Mouse (Mus musculus): ENCODE results near the gene Ablim2. TPM values are rescaled to one million over a fixed set of nuclear protein-coding genes. Genes with fewer than 3 reads are reported as not detected.
A peak's percentile ranks its signal among the peaks of the same experiment; 100 is the strongest.

Gene Ablim2
- 0.74 and 0.91 TPM in 2 replicates for polyA plus RNA-seq (2015; fragmentation: Nextera tagmentation; extraction: Ambion mirVana)

DNA sequence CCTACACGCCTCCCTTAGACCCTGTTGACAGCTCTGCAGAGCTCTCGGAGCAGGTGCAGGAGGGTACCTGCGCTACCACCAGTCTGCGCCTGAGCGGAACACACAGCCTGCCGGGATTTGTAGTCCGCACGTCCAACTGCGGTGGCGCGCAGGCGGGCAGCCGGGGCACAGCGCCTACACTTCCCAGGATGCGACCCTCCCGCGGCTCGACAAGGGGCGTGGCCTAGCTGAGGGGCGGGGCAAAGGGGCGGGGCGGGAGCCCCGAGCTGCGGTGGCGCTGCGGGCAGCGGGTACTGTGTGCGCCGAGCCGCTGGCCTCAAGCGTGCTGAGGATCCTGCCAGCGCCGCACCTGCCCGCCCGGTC lies at the start of gene Ablim2:
Gene Ablim2 (plus strand): TSS at position 242 of the 363 bp plus-strand sequence.
- peak; percentile 97 for DNase-seq (ENCODE audit: low spot score)

- DNase-seq (ENCODE audit: low spot score), result no peak
Measured at GRCm38 (mm10) chr5:35710481-35710880, 47.2 kb upstream of the Ablim2 start.

GRCm38 (mm10) chr5:35710931-35711330 lies 46.7 kb upstream of the Ablim2 start:
- DNase-seq (ENCODE audit: low spot score), result no peak

DNA sequence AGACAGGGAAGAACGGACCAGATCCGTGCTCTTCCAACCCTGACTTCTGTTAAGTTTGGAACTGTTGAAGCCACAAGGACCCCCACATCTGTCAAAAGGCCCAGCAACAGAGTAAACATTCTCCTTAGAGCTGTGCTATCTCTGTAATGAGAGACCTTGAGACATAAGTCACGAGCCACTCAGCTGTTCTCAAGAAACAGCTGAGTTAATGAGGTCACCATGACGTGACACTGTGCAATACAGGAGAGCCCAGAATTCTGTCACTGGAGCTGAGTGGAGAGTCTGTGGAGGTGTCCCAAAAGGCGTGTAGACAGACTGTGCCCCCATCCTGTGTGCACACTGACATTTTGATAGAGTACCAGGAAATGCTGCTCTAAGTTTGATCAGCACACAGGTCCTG lies 45.2 kb upstream of the Ablim2 start:
- no peak for DNase-seq (ENCODE audit: low spot score)

- peak; percentile 79 for DNase-seq (ENCODE audit: low spot score)
Measured at GRCm38 (mm10) chr5:35713649-35714354, 43.9 kb upstream of the Ablim2 start.

GRCm38 (mm10) chr5:35717455-35717854 lies 40.2 kb upstream of the Ablim2 start:
- DNase-seq (ENCODE audit: low spot score), result no peak

DNA sequence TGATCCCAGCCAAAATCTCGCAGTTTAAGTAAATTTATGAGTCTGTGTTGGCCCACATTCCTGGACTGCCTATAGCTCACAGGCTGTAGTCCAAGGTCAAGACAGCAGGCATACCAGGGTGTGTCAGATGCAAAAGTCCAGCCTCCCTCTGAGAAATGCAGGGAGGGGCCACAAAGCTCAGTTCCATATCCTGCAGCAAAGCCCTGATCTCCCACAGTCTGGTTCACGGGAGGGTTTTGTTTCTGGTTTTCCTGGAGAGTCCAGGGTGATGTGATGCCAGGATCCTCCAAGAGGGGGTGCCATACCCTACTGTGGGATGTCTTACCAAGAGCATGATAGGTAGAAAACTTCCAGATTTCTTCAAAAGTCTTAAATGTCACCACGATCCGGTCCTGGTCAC lies 39.7 kb upstream of the Ablim2 start:
- DNase-seq (ENCODE audit: low spot score), result peak; percentile 14

GRCm38 (mm10) chr5:35718817-35719216 lies 38.9 kb upstream of the Ablim2 start:
- DNase-seq (ENCODE audit: low spot score), result no peak

- DNase-seq (ENCODE audit: low spot score), result no peak
Measured at GRCm38 (mm10) chr5:35719343-35719742, 38.3 kb upstream of the Ablim2 start.

GRCm38 (mm10) chr5:35719880-35720279 lies 37.8 kb upstream of the Ablim2 start:
- DNase-seq (ENCODE audit: low spot score), result no peak

GRCm38 (mm10) chr5:35721933-35722332 lies 35.7 kb upstream of the Ablim2 start:
- DNase-seq (ENCODE audit: low spot score), result no peak

DNA sequence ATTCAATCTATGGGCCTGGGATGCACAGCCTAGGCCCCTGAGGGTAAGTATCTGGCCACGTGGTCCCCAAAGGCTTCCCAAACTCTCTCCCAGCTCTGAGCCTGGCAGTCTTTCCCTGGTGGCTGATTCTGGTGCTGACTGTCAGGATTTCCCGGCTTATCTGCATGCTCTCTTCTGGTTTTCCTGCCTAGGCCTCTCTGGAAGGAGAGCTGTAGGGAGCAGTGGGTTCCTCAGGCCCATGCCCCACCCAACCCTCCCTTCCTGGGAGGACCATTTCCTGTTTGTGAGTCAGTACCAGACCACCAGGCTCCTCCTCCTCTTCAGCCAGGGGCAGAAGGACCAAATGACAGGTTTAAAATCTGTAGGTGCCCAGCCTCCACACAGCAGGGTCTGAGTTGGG lies 35.0 kb upstream of the Ablim2 start:
- no peak for DNase-seq (ENCODE audit: low spot score)

GRCm38 (mm10) chr5:35723900-35724299 lies 33.8 kb upstream of the Ablim2 start:
- no peak for DNase-seq (ENCODE audit: low spot score)

DNA sequence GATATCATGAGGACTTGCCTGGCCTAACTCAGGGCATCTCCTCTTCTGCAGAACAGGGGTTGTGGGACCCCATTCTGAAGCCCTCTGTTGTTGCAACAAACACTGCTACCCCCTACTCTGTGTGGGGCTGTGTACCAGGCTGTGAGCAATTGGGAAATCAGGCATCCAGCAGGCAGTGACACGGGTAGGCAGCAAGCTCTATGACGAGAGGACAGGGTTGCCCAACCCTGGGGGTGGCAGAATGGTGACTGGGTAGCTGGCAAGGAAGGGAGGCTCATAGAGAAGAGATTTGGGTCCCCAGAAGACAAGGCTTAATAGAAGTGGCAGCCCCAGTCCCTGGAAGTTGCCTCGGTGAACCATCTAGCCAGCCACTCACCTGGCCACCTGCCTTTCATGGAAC lies 31.8 kb upstream of the Ablim2 start:
- no peak for DNase-seq (ENCODE audit: low spot score)

GRCm38 (mm10) chr5:35727447-35727846 lies 30.2 kb upstream of the Ablim2 start:
- DNase-seq (ENCODE audit: low spot score), result no peak

GRCm38 (mm10) chr5:35728344-35728956 lies 29.2 kb upstream of the Ablim2 start:
- DNase-seq (ENCODE audit: low spot score), result no peak

DNA sequence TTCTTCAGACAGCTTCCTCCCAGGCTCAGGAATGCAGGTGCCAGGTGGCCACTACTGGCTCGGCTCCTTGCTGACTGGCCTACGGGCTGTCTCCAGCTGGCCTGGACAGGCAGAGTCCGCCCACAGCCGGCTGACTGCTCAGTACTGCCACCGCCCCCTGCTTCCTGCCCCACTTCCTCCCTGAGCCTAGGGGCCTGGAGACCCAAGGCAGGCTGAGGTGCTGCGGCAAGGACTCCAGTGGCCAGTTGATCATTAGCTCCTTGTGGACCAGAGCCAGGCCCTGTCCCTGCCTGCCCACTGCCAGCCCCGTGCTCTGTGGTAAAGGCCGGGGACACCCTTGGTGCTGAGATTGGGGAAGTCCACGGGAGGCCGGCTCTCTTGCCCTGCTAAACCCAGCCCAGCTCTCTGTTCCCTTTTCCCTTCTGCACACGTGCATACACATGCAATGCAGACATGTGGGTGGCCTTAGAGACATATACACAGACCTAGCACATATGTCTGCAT lies 28.7 kb upstream of the Ablim2 start:
- DNase-seq (ENCODE audit: low spot score), result peak; percentile 38

DNA sequence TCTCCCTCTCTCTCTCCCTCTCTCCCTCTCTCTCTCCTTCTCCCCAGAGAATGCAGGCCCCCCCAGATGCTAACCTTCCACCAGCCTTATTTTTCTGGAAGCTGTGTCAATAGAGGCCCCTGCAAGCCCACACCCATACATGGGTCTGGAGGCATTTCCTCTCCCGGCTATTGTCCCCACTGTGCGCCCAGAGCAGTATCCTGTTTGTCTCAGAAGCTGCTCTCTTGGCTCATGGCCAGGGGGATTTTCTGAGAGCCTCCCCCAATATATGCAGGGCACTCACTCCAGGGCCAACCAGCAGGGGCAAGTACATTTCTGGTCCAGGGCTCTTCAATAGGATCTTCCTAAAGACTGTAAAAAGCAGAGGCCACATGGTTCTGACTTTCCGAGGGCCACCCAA lies 27.8 kb upstream of the Ablim2 start:
- DNase-seq (ENCODE audit: low spot score), result no peak

GRCm38 (mm10) chr5:35730552-35730951 lies 27.1 kb upstream of the Ablim2 start:
- no peak for DNase-seq (ENCODE audit: low spot score)

DNA sequence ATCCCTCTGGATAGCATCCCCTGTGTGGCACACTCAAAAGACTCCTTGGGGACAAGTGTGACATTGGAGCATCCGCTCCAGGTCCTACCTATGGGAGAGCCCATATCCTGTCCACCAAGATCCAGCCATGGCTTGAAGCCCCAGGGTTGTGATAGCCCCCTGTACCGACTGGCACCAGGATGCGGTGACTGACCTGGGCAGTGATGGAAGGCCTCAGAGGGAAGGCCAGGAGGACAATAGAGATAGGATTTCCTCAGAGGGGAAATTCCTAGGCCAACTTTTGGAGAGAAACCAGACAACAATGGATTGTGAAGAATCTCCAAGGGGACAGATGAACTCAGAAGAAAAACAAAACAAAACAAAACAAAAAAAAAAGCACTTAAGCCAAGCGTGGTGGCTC lies 26.7 kb upstream of the Ablim2 start:
- DNase-seq (ENCODE audit: low spot score), result no peak

- DNase-seq (ENCODE audit: low spot score), result no peak
Measured at GRCm38 (mm10) chr5:35733523-35733922, 24.2 kb upstream of the Ablim2 start.

GRCm38 (mm10) chr5:35737231-35737901 lies 20.3 kb upstream of the Ablim2 start:
- no peak for DNase-seq (ENCODE audit: low spot score)
